Mouse (Mus musculus) E14TG2a.4 (cell line): ENCODE data around the gene Ppp6r2.

Experiments used
- CTCF ChIP-seq: conservative IDR thresholded peaks from 2 replicates; pipeline ENCODE4 v1.5.1; 2014; ENCODE audit warnings: low read length
- POU5F1 ChIP-seq: IDR thresholded peaks from 2 replicates; pipeline ENCODE4 v1.6.1; 2014; ENCODE audit warnings: low read length, borderline replicate concordance

DNA sequence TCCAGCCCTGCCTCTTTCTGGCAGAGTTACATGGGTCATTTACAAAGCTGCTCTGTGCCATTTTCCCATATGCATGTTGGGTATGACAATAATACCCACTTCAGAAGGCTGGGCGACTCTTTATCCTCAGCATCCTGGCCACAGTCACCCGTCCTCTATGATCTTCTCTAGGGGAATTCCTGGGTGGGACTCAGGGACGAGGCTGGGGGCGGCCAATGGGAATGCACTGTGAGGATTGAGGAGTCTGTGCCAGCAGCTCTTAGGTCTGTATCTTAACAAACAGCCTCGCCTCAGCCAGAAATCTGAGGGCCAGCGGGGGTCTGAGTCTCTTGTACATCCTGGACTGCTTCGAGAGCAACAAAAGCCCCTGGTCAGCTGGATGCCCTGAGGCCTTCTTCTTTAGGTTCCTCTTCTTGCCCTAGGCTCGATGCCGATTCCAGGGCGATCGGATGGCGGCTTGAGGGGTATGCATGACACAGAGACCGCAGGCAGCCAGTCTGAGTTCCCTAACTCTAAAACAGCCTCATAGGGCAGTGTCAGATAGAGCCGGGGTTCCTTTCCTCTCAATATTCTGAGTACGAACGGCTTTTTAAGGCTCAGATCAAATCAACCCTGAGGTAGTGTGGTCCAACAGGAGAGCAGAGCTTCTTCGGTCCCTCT, 38.9 kb upstream of the Ppp6r2 start:
- TF ChIP-seq CTCF (no peak), POU5F1 (no peak)
